Mouse (Mus musculus) embryonic facial prominence, embryonic 11.5 days (tissue): ENCODE measurements around the gene Nbea. TPM values are rescaled to one million over a fixed set of nuclear protein-coding genes. Genes with fewer than 3 reads are reported as not detected.

Source experiments
- ATAC-seq: fragments of 200-750 bp; cut with Nextera tagmentation; replicated peaks from 2 replicates; pipeline ENCODE4 v1.8.0; 2017; ENCODE audit warnings: low read depth; ENCODE audit not compliant: insufficient number of reproducible peaks, low FRiP score, low TSS enrichment
- DNase-seq: peaks from one replicate; pipeline ENCODE4 v3.0.0-alpha.2; 2015; ENCODE audit warnings: low spot score
- H3K27ac ChIP-seq: fragments of 300-500 bp; sonication (generic); replicated peaks from 2 replicates; pipeline ENCODE4 v1.5.1; 2014; ENCODE audit warnings: mild to moderate bottlenecking, low read depth, low read length, control low read depth
- H3K27me3 ChIP-seq: fragments of 300-500 bp; sonication (generic); 2 replicates; pipeline ENCODE4 v1.6.1; 2014; ENCODE audit warnings: mild to moderate bottlenecking, low read length, moderate library complexity, mixed read lengths; ENCODE audit not compliant: control insufficient read depth, insufficient read depth
- H3K36me3 ChIP-seq: fragments of 300-500 bp; sonication (generic); replicated peaks from 2 replicates; pipeline ENCODE4 v1.6.1; 2014; ENCODE audit warnings: low read depth, mild to moderate bottlenecking, low read length, moderate library complexity, mixed read lengths; ENCODE audit not compliant: control insufficient read depth, insufficient read depth
- H3K4me1 ChIP-seq: fragments of 300-500 bp; sonication (generic); 2 replicates; pipeline ENCODE4 v1.6.1; 2014; ENCODE audit warnings: low read length, mixed read lengths; ENCODE audit not compliant: control insufficient read depth, insufficient read depth
- H3K4me2 ChIP-seq: fragments of 300-500 bp; sonication (generic); 2 replicates; pipeline ENCODE4 v1.6.1; 2014; ENCODE audit warnings: low read depth, mild to moderate bottlenecking, control low read depth, low read length, moderate library complexity
- H3K4me3 ChIP-seq: fragments of 300-500 bp; sonication (generic); 2 replicates; pipeline ENCODE4 v1.5.1; 2014; ENCODE audit warnings: low read depth, low read length, control low read depth
- H3K9ac ChIP-seq: fragments of 300-500 bp; sonication (generic); replicated peaks from 2 replicates; pipeline ENCODE4 v1.6.1; 2014; ENCODE audit warnings: mild to moderate bottlenecking, control low read depth, low read length
- H3K9me3 ChIP-seq: fragments of 300-500 bp; sonication (generic); replicated peaks from 2 replicates; pipeline ENCODE4 v1.6.1; 2016; ENCODE audit warnings: mild to moderate bottlenecking, low read length, inconsistent platforms, mixed read lengths; ENCODE audit not compliant: control insufficient read depth
- WGBS: fragments of 180-500 bp; shearing (Covaris S2); extraction: QIAGEN DNeasy Blood & Tissue Kit; methylation state at CpG from one replicate; pipeline ENCODE4 v1.1.7; 2014; 5-methylcytosine and 5-hydroxymethylcytosine counted together
- polyA plus RNA-seq: library from polyadenylated mRNA; unstranded; fragments of >200 nt; fragmentation: Nextera tagmentation; extraction: Ambion mirVana; gene quantifications from 2 replicates; pipeline ENCODE4 v1.2.1, GENCODE M21; 2014

Nbea gene
- polyA plus RNA-seq, 1 experiment from 2014 or later, result 22.6 TPM

- Histone ChIP-seq H3K4me2 (no peak overlapping the region), H3K36me3 (no peaks in the 10 kb centered on the region), H3K27me3 (no peaks in the 10 kb centered on the region), H3K4me1 (no peaks in the 10 kb centered on the region), H3K4me3 (no peak overlapping the region), H3K9ac (no peak overlapping the region), H3K27ac (no peak overlapping the region), H3K9me3 (no peaks in the 10 kb centered on the region)
- no peak for DNase-seq
- 89% methylated on average over 7 of the region's 7 CpGs for WGBS
- ATAC-seq, result no peak
These were observed 331.0 kb downstream of the Nbea start for GRCm38 (mm10) chr3:55852488-55852887.

GRCm38 (mm10) chr3:55847115-55847514 is 336.4 kb downstream of the Nbea start:
- H3K27me3 ChIP-seq, result no peaks in the 10 kb centered on the region
- no peaks in the 10 kb centered on the region for H3K4me1 ChIP-seq
- ATAC-seq (no peak), DNase-seq (no peak)
- no peak overlapping the region for H3K4me3 ChIP-seq
- no peak overlapping the region for H3K9ac ChIP-seq
- H3K36me3 ChIP-seq, result no peaks in the 10 kb centered on the region
- no peaks in the 10 kb centered on the region for H3K9me3 ChIP-seq
- H3K27ac ChIP-seq, result no peak overlapping the region
- no peak overlapping the region for H3K4me2 ChIP-seq
- WGBS, result 78% methylated on average over 1 of the region's 1 CpGs

GRCm38 (mm10) chr3:55837188-55837587 is 346.3 kb downstream of the Nbea start:
- ATAC-seq (no peak), DNase-seq (no peak)
- H3K4me1 ChIP-seq, result no peaks in the 10 kb centered on the region
- no peaks in the 10 kb centered on the region for H3K36me3 ChIP-seq
- 82% methylated on average over 3 of the region's 3 CpGs for WGBS
- no peaks in the 10 kb centered on the region for H3K9me3 ChIP-seq
- H3K4me2 ChIP-seq, result no peak overlapping the region
- H3K4me3 ChIP-seq, result no peak overlapping the region
- no peak overlapping the region for H3K27ac ChIP-seq
- H3K9ac ChIP-seq, result no peak overlapping the region
- H3K27me3 ChIP-seq, result no peaks in the 10 kb centered on the region

GRCm38 (mm10) chr3:55835207-55835606 is 348.3 kb downstream of the Nbea start:
- ATAC-seq, result no peak
- 51% methylated on average over 4 of the region's 4 CpGs for WGBS
- no peak overlapping the region for H3K4me2 ChIP-seq
- no peaks in the 10 kb centered on the region for H3K27me3 ChIP-seq
- no peak for DNase-seq
- H3K4me1 ChIP-seq, result no peaks in the 10 kb centered on the region
- no peak overlapping the region for H3K27ac ChIP-seq
- H3K36me3 ChIP-seq, result no peaks in the 10 kb centered on the region
- no peak overlapping the region for H3K4me3 ChIP-seq
- H3K9ac ChIP-seq, result no peak overlapping the region
- no peaks in the 10 kb centered on the region for H3K9me3 ChIP-seq

GRCm38 (mm10) chr3:55830226-55830625 is 353.3 kb downstream of the Nbea start:
- Histone ChIP-seq H3K4me1 (no peaks in the 10 kb centered on the region; the same call in 1 of the 2 replicates), H3K9me3 (no peaks in the 10 kb centered on the region), H3K9ac (no peak overlapping the region), H3K27ac (0 out of 2 replicates have a peak overlapping the region, but pooled peaks have one; percentile 9), H3K4me2 (no peak overlapping the region), H3K36me3 (no peaks in the 10 kb centered on the region), H3K4me3 (no peak overlapping the region), H3K27me3 (no peaks in the 10 kb centered on the region)
- WGBS, result 31% methylated on average over 5 of the region's 5 CpGs
- ATAC-seq, result no peak
- DNase-seq, result no peak

- no peak overlapping the region for H3K27ac ChIP-seq
- 24% methylated on average over 10 of the region's 10 CpGs for WGBS
- no peak overlapping the region for H3K4me2 ChIP-seq
- H3K9ac ChIP-seq, result no peak overlapping the region
- ATAC-seq (peak; percentile 61; the same call in 1 of the 2 replicates), DNase-seq (peak; percentile 73)
- H3K4me1 ChIP-seq, result no peaks in the 10 kb centered on the region; the same call in 1 of the 2 replicates
- H3K36me3 ChIP-seq, result no peaks in the 10 kb centered on the region
- H3K9me3 ChIP-seq, result no peaks in the 10 kb centered on the region
- no peaks in the 10 kb centered on the region for H3K27me3 ChIP-seq
- no peak overlapping the region for H3K4me3 ChIP-seq
These were observed 354.8 kb downstream of the Nbea start for GRCm38 (mm10) chr3:55828481-55829256.

GRCm38 (mm10) chr3:55824864-55825263 is 358.6 kb downstream of the Nbea start:
- Histone ChIP-seq H3K9ac (no peak overlapping the region), H3K4me1 (no peaks in the 10 kb centered on the region; the same call in 1 of the 2 replicates), H3K36me3 (no peaks in the 10 kb centered on the region), H3K27me3 (no peaks in the 10 kb centered on the region), H3K4me3 (no peak overlapping the region), H3K27ac (no peak overlapping the region), H3K4me2 (no peak overlapping the region), H3K9me3 (no peaks in the 10 kb centered on the region)
- peak; percentile 61 for DNase-seq
- WGBS, result 37% methylated on average over 3 of the region's 3 CpGs
- ATAC-seq, result no peak

GRCm38 (mm10) chr3:55819598-55819997 is 363.9 kb downstream of the Nbea start:
- H3K4me3 ChIP-seq, result no peak overlapping the region
- no peaks in the 10 kb centered on the region for H3K27me3 ChIP-seq
- no peak overlapping the region for H3K9ac ChIP-seq
- no peak overlapping the region for H3K4me2 ChIP-seq
- ATAC-seq, result no peak
- DNase-seq, result no peak
- no peaks in the 10 kb centered on the region for H3K36me3 ChIP-seq
- no peaks in the 10 kb centered on the region for H3K9me3 ChIP-seq
- H3K4me1 ChIP-seq, result 0 out of 2 replicates have a peak, but pooled peaks cover 2% of the 10 kb centered on the region
- H3K27ac ChIP-seq, result no peak overlapping the region
